Mouse (Mus musculus) layer of hippocampus, adult 2 months (tissue): ENCODE data around the gene Cpne6. TPM values are rescaled to one million over a fixed set of nuclear protein-coding genes. Genes with fewer than 3 reads are reported as not detected.

Experiments used
- DNase-seq, 2 experiments: peaks; one replicate each; pipeline ENCODE4 v3.0.0; 2022; ENCODE audit warnings: low spot score in 2 of 2
- H3K27ac ChIP-seq: fragments of 200-600 bp; 2 replicates; pipeline ENCODE4 v1.8.1; 2022
- H3K4me3 ChIP-seq: fragments of 200-600 bp; 2 replicates; pipeline ENCODE4 v1.8.1; 2022; ENCODE audit warnings: mild to moderate bottlenecking
- CTCF ChIP-seq: fragments of 200-600 bp; conservative IDR thresholded peaks from 2 replicates; pipeline ENCODE4 v1.8.1; 2022; ENCODE audit warnings: antibody characterized with exemption, mild to moderate bottlenecking, moderate library complexity
- total RNA-seq, 2 experiments: library from RNA; stranded (reverse); gene quantifications; 2 replicates each; pipeline ENCODE4 v1.2.3; 2021

Cpne6 gene
- total RNA-seq, 2 experiments from 2014 or later, result 723 to 730 TPM

DNA sequence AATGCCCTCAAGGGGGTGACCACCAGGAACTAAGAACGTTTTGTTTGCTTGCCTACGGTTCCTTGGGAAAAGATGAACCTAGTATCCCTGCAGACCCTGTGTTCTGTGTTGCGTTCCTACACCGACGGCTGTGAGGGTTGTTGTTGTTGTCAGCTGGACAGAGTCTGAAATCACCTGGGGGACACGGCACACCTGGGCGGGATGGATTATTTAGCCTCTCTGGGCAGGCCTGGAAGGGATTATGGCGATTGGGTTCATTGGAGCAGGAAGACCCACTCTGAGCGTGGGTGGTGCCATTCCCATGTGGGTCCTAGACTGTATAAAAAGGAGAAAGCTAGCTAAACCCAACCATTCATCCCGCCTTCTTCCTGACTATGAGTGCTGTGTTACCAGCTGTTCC, 51.6 kb downstream of the Cpne6 start:
- H3K4me3 ChIP-seq, result no peak overlapping the region; the same call in 1 of the 2 replicates
- DNase-seq, result no peak
- no peak overlapping the region for H3K27ac ChIP-seq
- no peak for TF ChIP-seq CTCF

DNA sequence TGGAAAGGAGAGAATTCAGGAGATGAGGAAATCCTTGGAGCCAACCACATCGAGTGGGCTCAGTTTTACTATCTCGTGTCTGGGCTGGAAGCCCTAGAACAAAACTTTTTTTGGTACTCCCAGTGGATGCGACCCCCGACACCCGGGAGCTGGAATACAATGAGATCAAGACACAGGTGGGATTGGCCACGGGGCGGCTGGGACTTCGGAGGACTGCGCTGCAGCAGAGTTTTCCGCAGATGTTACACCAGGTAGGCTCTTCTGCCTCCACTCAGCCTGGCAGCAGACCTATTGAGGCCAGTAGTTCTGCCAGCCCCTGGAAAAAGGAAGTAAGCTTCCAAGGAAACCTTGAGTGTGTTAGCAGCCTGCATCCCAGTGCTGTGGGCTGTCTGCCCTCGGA, 53.0 kb downstream of the Cpne6 start:
- no peak overlapping the region for H3K27ac ChIP-seq
- TF ChIP-seq CTCF, result no peak
- no peak overlapping the region for H3K4me3 ChIP-seq
- no peak for DNase-seq

DNA sequence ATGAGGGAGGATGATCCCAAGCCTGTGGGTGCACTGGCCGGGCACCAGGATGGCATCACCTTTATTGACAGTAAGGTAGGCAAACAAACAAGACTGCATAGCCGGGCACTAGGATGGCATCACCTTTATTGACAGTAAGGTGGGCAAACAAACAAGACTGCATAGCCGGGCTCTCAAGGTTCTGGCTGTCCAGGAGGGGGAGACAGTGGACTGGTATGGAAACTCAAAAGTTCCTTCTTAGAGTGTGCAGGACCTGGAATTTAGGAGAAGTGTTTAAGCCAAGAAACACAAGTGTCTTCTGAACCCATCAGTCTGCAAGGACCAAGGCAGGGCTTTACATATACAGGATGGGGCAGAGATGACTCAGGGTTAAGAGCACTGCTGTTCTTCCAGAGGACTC, 55.5 kb downstream of the Cpne6 start:
- peak; percentile 32 for TF ChIP-seq CTCF
- H3K27ac ChIP-seq, result no peak overlapping the region
- no peak overlapping the region for H3K4me3 ChIP-seq
- DNase-seq, result no peak

Other genes with a start within 250 kb of the Cpne6 start
- 10 to 100 TPM; 18.6 to 23.7 TPM for gene Dhrs4, start 31.7 kb upstream of the Cpne6 start, total RNA-seq
- 10 to 100 TPM; 57.9 to 64.4 TPM for gene Carmil3, start 19.8 kb upstream of the Cpne6 start, total RNA-seq
- 1 to 10 TPM; 2.2 to 3.6 TPM for gene Nrl, start 14.5 kb downstream of the Cpne6 start, total RNA-seq
- 10 to 100 TPM; 45.0 to 47.6 TPM for gene Pck2, start 29.8 kb downstream of the Cpne6 start, total RNA-seq
- 10 to 100 TPM; 84.2 to 87.6 TPM for gene Dcaf11, start 49.6 kb downstream of the Cpne6 start, total RNA-seq
- under 1 TPM in 1 of 2 experiments, not detected in 1; 0.92 TPM for gene A730061H03Rik, start 50.0 kb downstream of the Cpne6 start, total RNA-seq
- gene Fitm1, start 65.2 kb downstream of the Cpne6 start, total RNA-seq, result not detected
- 10 to 100 TPM; 55.5 to 61.2 TPM for gene Psme1, start 67.7 kb downstream of the Cpne6 start, total RNA-seq
- gene Emc9, start 74.9 kb downstream of the Cpne6 start, total RNA-seq, result 10 to 100 TPM; 43.5 to 49.7 TPM
- 10 to 100 TPM; 45.2 to 60.4 TPM for gene Psme2, start 80.7 kb downstream of the Cpne6 start, total RNA-seq
- gene Rnf31, start 81.3 kb downstream of the Cpne6 start, total RNA-seq, result 10 to 100 TPM; 46.3 to 47.0 TPM
- gene Irf9, start 93.1 kb downstream of the Cpne6 start, total RNA-seq, result 10 to 100 TPM; 11.6 to 12.1 TPM
- gene Rec8, start 107.6 kb downstream of the Cpne6 start, total RNA-seq, result 1 to 10 TPM; 1.9 to 2.5 TPM
- 100 to 1,000 TPM; 139 to 142 TPM for gene Ipo4, start 125.5 kb downstream of the Cpne6 start, total RNA-seq
- 1 to 10 TPM; 2.6 to 6.5 TPM for gene Gm49378, start 127.5 kb downstream of the Cpne6 start, total RNA-seq
- 10 to 100 TPM; 40.4 to 45.8 TPM for gene Tm9sf1, start 133.4 kb downstream of the Cpne6 start, total RNA-seq
- gene Tssk4, start 139.7 kb downstream of the Cpne6 start, total RNA-seq, result 1 to 10 TPM in 1 of 2 experiments, under 1 TPM in 1; 0.96 to 1.6 TPM
- 10 to 100 TPM; 51.2 to 55.4 TPM for gene Mdp1, start 150.1 kb downstream of the Cpne6 start, total RNA-seq
- 10 to 100 TPM; 26.0 to 26.1 TPM for gene Gmpr2, start 161.5 kb downstream of the Cpne6 start, total RNA-seq
- gene Nedd8, start 161.7 kb downstream of the Cpne6 start, total RNA-seq, result 100 to 1,000 TPM; 301 to 309 TPM
- 10 to 100 TPM; 15.2 to 16.2 TPM for gene Tinf2, start 171.4 kb downstream of the Cpne6 start, total RNA-seq
- gene Tgm1, start 203.5 kb downstream of the Cpne6 start, total RNA-seq, result not detected
- 10 to 100 TPM; 44.9 to 49.5 TPM for gene Rabggta, start 211.8 kb downstream of the Cpne6 start, total RNA-seq
- gene Dhrs1, start 235.2 kb downstream of the Cpne6 start, total RNA-seq, result 10 to 100 TPM; 82.4 to 91.1 TPM
- gene Nop9, start 235.2 kb downstream of the Cpne6 start, total RNA-seq, result 10 to 100 TPM; 11.8 to 13.1 TPM
- gene Cideb, start 248.0 kb downstream of the Cpne6 start, total RNA-seq, result 1 to 10 TPM; 1.4 to 1.6 TPM